Mouse (Mus musculus) stomach, embryonic 15.5 days (tissue): ENCODE measurements around the gene Cst9. TPM values are rescaled to one million over a fixed set of nuclear protein-coding genes. Genes with fewer than 3 reads are reported as not detected.

ENCODE experiments used
- ATAC-seq: fragments of 200-750 bp; cut with Nextera tagmentation; 2 replicates; pipeline ENCODE4 v1.8.0; 2017; ENCODE audit warnings: low read depth, moderate number of reproducible peaks, moderate TSS enrichment; ENCODE audit not compliant: insufficient read depth, low FRiP score
- H3K27ac ChIP-seq: fragments of 300-500 bp; sonication (generic); 2 replicates; pipeline ENCODE4 v1.5.1; 2015; ENCODE audit warnings: mild to moderate bottlenecking, inconsistent platforms
- H3K27me3 ChIP-seq: fragments of 300-500 bp; sonication (generic); replicated peaks from 2 replicates; pipeline ENCODE4 v1.6.1; 2015; ENCODE audit warnings: inconsistent platforms
- H3K36me3 ChIP-seq: fragments of 300-500 bp; sonication (generic); 2 replicates; pipeline ENCODE4 v1.6.1; 2015; ENCODE audit warnings: inconsistent platforms
- H3K4me1 ChIP-seq: fragments of 300-500 bp; sonication (generic); 2 replicates; pipeline ENCODE4 v1.6.1; 2015; ENCODE audit warnings: inconsistent platforms
- H3K4me2 ChIP-seq: fragments of 300-500 bp; sonication (generic); 2 replicates; pipeline ENCODE4 v1.6.1; 2015; ENCODE audit warnings: mild to moderate bottlenecking, inconsistent platforms
- H3K4me3 ChIP-seq: fragments of 300-500 bp; sonication (generic); replicated peaks from 2 replicates; pipeline ENCODE4 v1.5.1; 2015; ENCODE audit warnings: inconsistent platforms
- H3K9ac ChIP-seq: fragments of 300-500 bp; sonication (generic); 2 replicates; pipeline ENCODE4 v1.6.1; 2015; ENCODE audit warnings: inconsistent platforms
- H3K9me3 ChIP-seq: fragments of 300-500 bp; sonication (generic); 2 replicates; pipeline ENCODE4 v1.6.1; 2016; ENCODE audit warnings: inconsistent platforms
- WGBS: fragments of 180-500 bp; shearing (Covaris S2); methylation state at CpG from one replicate; pipeline ENCODE4 v1.1.7; 2015; 5-methylcytosine and 5-hydroxymethylcytosine counted together
- polyA plus RNA-seq: library from polyadenylated mRNA; unstranded; fragments of >200 nt; fragmentation: Nextera tagmentation; extraction: Ambion mirVana; gene quantifications from 2 replicates; pipeline ENCODE4 v1.2.1, GENCODE M21; 2015

The Cst9 gene
- polyA plus RNA-seq, 1 experiment from 2014 or later = not detected

GRCm38 (mm10) chr2:148879199-148879598 lies 44.3 kb downstream of the Cst9 start:
- 59% methylated on average over 1 of the region's 1 CpGs for WGBS

GRCm38 (mm10) chr2:148884738-148885137 lies 49.8 kb downstream of the Cst9 start:
- H3K9me3 ChIP-seq = no peaks in the 10 kb centered on the region
- H3K4me3 ChIP-seq = no peak overlapping the region
- H3K27me3 ChIP-seq = no peaks in the 10 kb centered on the region
- H3K27ac ChIP-seq = no peak overlapping the region
- no peak for ATAC-seq
- no peak overlapping the region for H3K9ac ChIP-seq
- no peaks in the 10 kb centered on the region for H3K36me3 ChIP-seq
- H3K4me2 ChIP-seq = no peak overlapping the region
- no peaks in the 10 kb centered on the region for H3K4me1 ChIP-seq

More at GRCm38 (mm10) chr2:148879199-148879598, 44.3 kb downstream of the Cst9 start:
- Histone ChIP-seq H3K4me2 (no peak overlapping the region), H3K4me3 (no peak overlapping the region), H3K4me1 (peaks cover 7% of the 10 kb centered on the region), H3K27ac (no peak overlapping the region), H3K36me3 (no peaks in the 10 kb centered on the region), H3K9me3 (no peaks in the 10 kb centered on the region), H3K27me3 (no peaks in the 10 kb centered on the region), H3K9ac (no peak overlapping the region)
- no peak for ATAC-seq

Other genes starting within 250 kb of the Cst9 start
- gene Nxt1, start 162.5 kb upstream of the Cst9 start, polyA plus RNA-seq = 78.8 and 88.8 TPM in 2 replicates
- 17.1 and 17.5 TPM in 2 replicates for gene Gzf1, start 154.1 kb upstream of the Cst9 start, polyA plus RNA-seq
- gene Napb, start 102.7 kb upstream of the Cst9 start, polyA plus RNA-seq = 4.5 and 4.9 TPM in 2 replicates
- gene Cstl1, start 84.8 kb upstream of the Cst9 start, polyA plus RNA-seq = not detected in 2 replicates
- not detected in 2 replicates for gene Cst11, start 63.6 kb upstream of the Cst9 start, polyA plus RNA-seq
- not detected in 2 replicates for gene 8030411F24Rik, start 53.1 kb upstream of the Cst9 start, polyA plus RNA-seq
- gene Cst12, start 45.8 kb upstream of the Cst9 start, polyA plus RNA-seq = not detected in 2 replicates
- 0.85 and 1.5 TPM in 2 replicates for gene Cst8, start 36.4 kb upstream of the Cst9 start, polyA plus RNA-seq
- not detected in 2 replicates for gene Cst13, start 15.1 kb upstream of the Cst9 start, polyA plus RNA-seq
- gene 9230104L09Rik, start 29.9 kb downstream of the Cst9 start, polyA plus RNA-seq = not detected in 2 replicates
- 456 and 486 TPM in 2 replicates for gene Cst3, start 40.5 kb downstream of the Cst9 start, polyA plus RNA-seq
- gene Gm1330, start 168.1 kb downstream of the Cst9 start, polyA plus RNA-seq = not detected in 2 replicates
- not detected in 2 replicates for gene Gm10750, start 182.1 kb downstream of the Cst9 start, polyA plus RNA-seq